Mouse (Mus musculus): ENCODE results near the gene Morn1.

Gene Morn1

DNA sequence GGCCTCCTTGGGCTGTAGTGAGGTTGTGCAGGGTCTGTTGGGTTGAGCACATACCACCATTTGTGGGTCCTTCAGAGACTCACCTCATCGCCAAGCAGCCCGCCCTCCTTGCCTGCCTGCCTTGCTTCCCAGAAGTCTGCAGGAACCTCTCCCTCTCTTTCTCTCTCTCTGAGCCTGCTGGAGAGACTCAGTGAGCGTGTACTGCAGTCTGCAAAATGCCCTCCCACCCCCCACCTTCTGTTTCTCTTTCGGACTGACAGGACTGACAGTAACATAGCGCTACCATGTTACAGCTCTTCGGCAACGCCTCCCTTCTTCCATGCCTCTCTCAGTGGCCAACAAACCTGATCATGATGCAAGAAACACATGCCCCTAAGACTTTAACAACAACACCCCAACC is 103.9 kb downstream of the Morn1 start:
- no peak for DNase-seq (ENCODE audit: low spot score)

All from ovary, adult 18-20 months (tissue).